Mouse (Mus musculus): ENCODE data around the gene Sp100.

Sp100 gene

DNA sequence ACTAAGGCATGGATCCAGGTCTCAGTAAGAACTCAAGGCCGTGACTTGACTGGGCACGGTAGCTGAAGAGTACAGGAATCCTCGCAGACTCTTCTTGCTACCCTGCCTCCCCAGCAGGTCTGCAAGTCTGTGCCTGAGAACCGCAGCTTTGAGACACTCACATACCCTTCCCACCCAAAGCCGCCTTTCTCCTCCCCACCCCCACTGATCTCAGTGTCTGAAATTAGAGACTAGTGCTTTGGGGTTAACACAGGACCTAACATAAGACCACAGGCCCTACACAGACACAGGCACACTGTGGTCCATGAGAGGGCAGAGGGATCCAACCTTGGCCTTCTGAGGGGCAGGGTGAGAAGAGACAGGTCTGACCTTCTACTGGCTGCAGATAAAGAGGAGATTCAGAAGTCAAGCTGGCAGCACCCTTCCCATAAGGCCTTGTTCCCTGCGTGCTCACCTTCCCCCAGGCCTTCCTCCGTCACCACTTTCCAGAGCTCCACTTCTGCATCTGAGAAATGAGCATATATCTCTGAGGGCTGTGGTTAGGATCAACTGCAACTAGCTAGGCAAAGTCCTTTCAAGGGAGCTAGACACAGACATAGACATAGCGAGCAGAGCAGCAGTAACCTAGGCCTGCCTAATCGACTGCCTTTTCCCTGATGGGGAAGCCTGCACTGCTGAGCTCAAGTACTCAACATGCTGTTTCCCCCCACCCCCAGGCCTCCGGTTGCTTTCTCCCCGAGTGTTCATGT, 102.3 kb downstream of the Sp100 start:
- DNase-seq, result no peak

DNA sequence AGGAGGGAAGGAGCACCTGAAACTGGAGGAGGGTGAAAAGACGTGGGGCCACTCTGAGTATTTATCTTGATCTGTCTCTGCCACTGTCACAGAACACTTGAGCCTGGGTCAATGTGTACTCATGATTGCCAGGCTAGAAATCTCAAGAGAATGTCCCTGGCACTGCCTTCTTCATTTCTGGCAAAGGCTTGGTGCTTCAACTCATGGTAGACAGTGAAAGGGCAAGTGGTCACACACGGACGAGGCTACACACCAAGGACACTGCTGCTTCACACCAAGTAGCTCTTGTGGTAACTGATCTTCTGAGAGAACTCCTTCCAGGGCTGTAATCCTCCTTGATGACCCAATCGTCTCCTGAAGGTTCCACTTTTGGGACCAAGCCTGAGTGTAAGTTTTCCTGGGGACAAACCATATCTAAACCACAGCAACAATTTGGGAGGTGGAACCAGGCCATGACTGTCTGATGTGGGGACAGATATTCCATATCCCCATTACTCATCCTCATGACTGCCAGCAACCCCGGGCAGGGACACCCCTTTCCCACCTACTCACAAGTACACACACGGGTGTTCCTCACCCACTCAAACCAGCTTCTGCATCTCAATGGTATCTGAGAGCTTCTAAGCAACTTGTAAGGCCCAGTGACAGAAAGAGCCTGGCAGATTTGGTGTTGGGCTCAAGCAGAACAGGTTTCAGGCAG, 107.9 kb downstream of the Sp100 start:
- DNase-seq, result no peak

DNA sequence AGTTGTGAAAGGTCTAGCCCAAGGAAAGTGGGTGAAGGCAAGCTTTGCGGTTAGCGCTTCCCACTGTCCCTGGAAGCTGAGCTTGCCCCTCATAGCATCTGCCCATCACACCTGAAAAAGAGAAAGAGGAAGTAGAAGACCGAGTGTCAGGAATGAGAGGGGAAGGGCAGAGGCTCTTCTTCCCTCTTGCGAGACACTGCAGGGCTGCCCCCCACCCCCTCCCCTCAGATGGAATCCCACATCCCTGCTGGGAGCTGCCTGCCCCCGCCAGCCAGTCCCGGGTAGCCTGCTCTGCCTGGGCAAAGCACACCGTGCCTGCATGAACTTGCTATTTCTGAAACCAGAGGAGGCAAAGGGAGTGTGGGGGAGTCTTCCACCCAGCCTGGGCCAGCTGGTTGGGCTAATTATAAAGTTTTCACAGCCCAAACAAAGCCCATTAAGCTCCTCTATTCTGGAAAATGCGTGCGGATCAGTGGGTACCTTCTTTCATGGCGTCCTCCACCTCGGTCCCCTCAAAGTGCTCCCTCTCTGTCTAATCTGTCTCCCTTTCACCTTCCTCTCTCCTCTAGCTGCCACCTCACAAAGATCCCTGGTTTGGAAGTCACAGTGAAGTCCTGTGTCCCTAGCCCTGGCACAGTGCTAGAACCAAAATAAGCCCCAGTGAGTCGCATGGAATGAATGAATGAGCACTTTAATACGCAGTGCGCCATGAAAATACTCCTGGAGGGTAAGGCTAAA, 108.6 kb downstream of the Sp100 start:
- DNase-seq, result no peak

DNA sequence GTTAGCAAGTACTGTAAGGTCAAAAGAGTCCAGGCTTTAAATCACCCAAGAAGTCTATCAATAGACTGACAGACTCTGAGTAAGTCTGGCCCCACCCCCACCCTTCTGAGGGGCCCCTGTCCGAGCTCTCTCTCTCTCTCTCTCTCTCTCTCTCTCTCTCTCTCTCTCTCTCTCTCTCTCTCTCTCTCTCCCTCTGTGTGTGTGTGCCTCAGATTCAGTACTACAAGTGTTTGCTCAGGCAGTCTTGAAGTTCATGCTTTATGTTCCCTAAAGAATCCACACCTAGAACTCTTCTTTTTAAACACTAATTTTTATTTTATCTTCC, 109.1 kb downstream of the Sp100 start:
- DNase-seq, result no peak
